Mouse (Mus musculus): ENCODE data around the gene Dip2a. TPM values are rescaled to one million over a fixed set of nuclear protein-coding genes. Genes with fewer than 3 reads are reported as not detected.

The Dip2a gene
- polyA plus RNA-seq (2015; fragmentation: Nextera tagmentation; extraction: Ambion mirVana), result 1.1 and 1.4 TPM in 2 replicates

DNA sequence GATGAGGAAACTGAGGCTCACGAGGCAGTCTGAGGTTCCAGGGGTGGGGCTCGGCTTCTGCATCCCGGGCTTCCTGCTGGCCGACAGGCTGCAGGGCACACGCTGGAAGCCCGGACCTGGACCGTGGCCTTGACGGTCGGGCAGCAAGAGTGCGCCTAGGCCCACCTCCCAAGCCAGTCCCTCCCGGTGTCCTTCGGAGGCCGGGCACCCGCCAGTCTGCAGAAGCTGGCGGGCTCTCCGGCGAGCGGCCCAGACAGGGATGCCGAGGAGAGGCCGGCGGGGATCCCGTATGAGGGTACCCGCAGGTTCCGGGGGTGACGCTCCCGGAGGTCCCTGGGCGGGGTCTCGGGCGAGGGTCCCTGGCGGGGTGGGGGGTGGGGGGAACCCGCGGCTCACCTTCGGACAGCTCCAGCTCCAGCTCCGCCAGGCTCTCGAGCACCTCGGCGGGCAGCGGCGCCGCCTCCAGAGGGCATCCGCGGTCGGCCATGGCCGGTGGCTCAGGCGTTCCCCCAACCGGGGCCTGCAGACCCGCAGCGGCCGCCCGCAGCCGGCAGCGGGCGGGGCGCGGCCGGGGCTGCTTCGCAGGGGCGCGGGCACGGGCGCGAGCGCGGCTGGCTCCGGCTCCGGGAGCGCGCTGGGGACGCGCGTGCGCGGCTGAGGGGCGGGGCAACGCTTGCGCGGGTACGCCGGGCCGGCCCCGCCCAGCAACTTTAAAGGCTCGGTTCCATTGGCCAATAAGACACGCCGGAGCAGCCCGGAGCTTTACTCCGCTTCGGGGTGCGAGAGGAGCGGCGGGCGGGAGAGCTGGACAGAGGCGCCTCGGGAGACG lies at the start of gene Dip2a:
Dip2a (minus strand) TSS at position 581 of the 829 bp plus-strand sequence.
- ATAC-seq (ENCODE audit: low read depth) (peak; percentile 93), DNase-seq (peak; percentile 90)
- Histone ChIP-seq H3K9me3 (replicated peaks) (no peaks in the 10 kb centered on the region), H3K27ac (peak within 1 kb of the TSS; percentile 63; the same call in 1 of the 2 replicates), H3K36me3 (peaks cover 8% of the 10 kb centered on the region), H3K27me3 (peaks cover 11% of the 10 kb centered on the region; the same call in 1 of the 2 replicates), H3K9ac (peak within 1 kb of the TSS; percentile 84), H3K4me1 (replicated peaks) (peaks cover 20% of the 10 kb centered on the region), H3K4me2 (peak within 1 kb of the TSS; percentile 98), H3K4me3 (replicated peaks) (peak within 1 kb of the TSS; percentile 82)
- under 1% methylated on average over 89 of the region's 94 CpGs for WGBS (ENCODE audit: insufficient replicate concordance)

- H3K27me3 ChIP-seq, result no peaks in the 10 kb centered on the region
- H3K27ac ChIP-seq, result no peak overlapping the region
- no peak overlapping the region for H3K9ac ChIP-seq
- DNase-seq (no peak), ATAC-seq (ENCODE audit: low read depth) (no peak)
- H3K36me3 ChIP-seq, result peaks cover 84% of the 10 kb centered on the region
- H3K4me2 ChIP-seq, result no peak overlapping the region
- no peaks in the 10 kb centered on the region for H3K4me1 ChIP-seq (replicated peaks)
- 93% methylated on average over 12 of the region's 12 CpGs for WGBS (ENCODE audit: insufficient replicate concordance)
- H3K9me3 ChIP-seq (replicated peaks), result no peaks in the 10 kb centered on the region
- H3K4me3 ChIP-seq (replicated peaks), result no peak overlapping the region
Observed at GRCm38 (mm10) chr10:76392596-76392995, 47.5 kb upstream of the Dip2a start.

DNA sequence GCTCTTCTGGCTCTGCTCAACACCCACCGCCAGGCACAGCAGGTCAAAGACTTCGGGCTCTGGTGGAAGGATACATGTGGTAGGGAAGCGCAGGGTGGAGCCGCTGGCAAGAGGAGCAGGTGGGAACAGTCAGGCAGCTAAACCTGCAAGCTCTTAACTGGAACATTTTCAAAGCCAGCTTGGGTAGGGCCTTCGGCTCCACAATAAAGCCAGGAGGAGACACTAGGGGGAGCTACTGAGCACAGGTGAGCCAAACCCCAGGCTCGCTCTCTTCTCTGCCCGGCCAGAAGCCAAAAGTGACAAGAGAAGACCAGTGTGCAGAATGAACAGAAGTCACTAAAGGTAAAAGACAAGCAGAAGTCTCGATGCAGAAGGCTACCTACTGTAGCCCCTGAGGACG lies 46.7 kb upstream of the Dip2a start:
- Histone ChIP-seq H3K9ac (no peak overlapping the region), H3K36me3 (peaks cover 83% of the 10 kb centered on the region), H3K4me3 (replicated peaks) (no peak overlapping the region), H3K4me2 (no peak overlapping the region), H3K9me3 (replicated peaks) (no peaks in the 10 kb centered on the region), H3K27me3 (no peaks in the 10 kb centered on the region), H3K4me1 (replicated peaks) (no peaks in the 10 kb centered on the region), H3K27ac (no peak overlapping the region)
- ATAC-seq (ENCODE audit: low read depth), result no peak
- WGBS (ENCODE audit: insufficient replicate concordance), result 88% methylated on average over 9 of the region's 9 CpGs
- no peak for DNase-seq

GRCm38 (mm10) chr10:76391166-76391565 lies 46.1 kb upstream of the Dip2a start:
- H3K27ac ChIP-seq, result no peak overlapping the region
- H3K27me3 ChIP-seq, result no peaks in the 10 kb centered on the region
- WGBS (ENCODE audit: insufficient replicate concordance), result 89% methylated on average over 9 of the region's 9 CpGs
- H3K4me3 ChIP-seq (replicated peaks), result no peak overlapping the region
- H3K36me3 ChIP-seq, result peaks cover 84% of the 10 kb centered on the region
- H3K4me2 ChIP-seq, result no peak overlapping the region
- no peak for DNase-seq
- no peak overlapping the region for H3K9ac ChIP-seq
- no peaks in the 10 kb centered on the region for H3K9me3 ChIP-seq (replicated peaks)
- H3K4me1 ChIP-seq (replicated peaks), result no peaks in the 10 kb centered on the region
- ATAC-seq (ENCODE audit: low read depth), result no peak

GRCm38 (mm10) chr10:76374981-76375380 lies 29.9 kb upstream of the Dip2a start:
- Histone ChIP-seq H3K4me3 (replicated peaks) (no peak overlapping the region), H3K27ac (no peak overlapping the region), H3K4me2 (no peak overlapping the region), H3K9ac (no peak overlapping the region), H3K9me3 (replicated peaks) (no peaks in the 10 kb centered on the region), H3K27me3 (no peaks in the 10 kb centered on the region), H3K36me3 (peaks cover 93% of the 10 kb centered on the region), H3K4me1 (replicated peaks) (no peaks in the 10 kb centered on the region)
- DNase-seq (no peak), ATAC-seq (ENCODE audit: low read depth) (no peak)
- 91% methylated on average over 18 of the region's 18 CpGs for WGBS (ENCODE audit: insufficient replicate concordance)

GRCm38 (mm10) chr10:76371736-76372135 lies 26.6 kb upstream of the Dip2a start:
- H3K27me3 ChIP-seq, result no peaks in the 10 kb centered on the region
- no peak overlapping the region for H3K4me2 ChIP-seq
- WGBS (ENCODE audit: insufficient replicate concordance), result 86% methylated on average over 3 of the region's 3 CpGs
- no peak for ATAC-seq (ENCODE audit: low read depth)
- peaks cover 93% of the 10 kb centered on the region for H3K36me3 ChIP-seq
- DNase-seq, result no peak
- no peak overlapping the region for H3K27ac ChIP-seq
- H3K4me1 ChIP-seq (replicated peaks), result no peaks in the 10 kb centered on the region
- H3K9ac ChIP-seq, result no peak overlapping the region
- H3K4me3 ChIP-seq (replicated peaks), result no peak overlapping the region
- no peaks in the 10 kb centered on the region for H3K9me3 ChIP-seq (replicated peaks)

- Histone ChIP-seq H3K36me3 (peaks cover 93% of the 10 kb centered on the region), H3K9ac (no peak overlapping the region)
- WGBS (ENCODE audit: insufficient replicate concordance), result 88% methylated on average over 13 of the region's 13 CpGs
Observed at GRCm38 (mm10) chr10:76368766-76369165, 23.7 kb upstream of the Dip2a start.

DNA sequence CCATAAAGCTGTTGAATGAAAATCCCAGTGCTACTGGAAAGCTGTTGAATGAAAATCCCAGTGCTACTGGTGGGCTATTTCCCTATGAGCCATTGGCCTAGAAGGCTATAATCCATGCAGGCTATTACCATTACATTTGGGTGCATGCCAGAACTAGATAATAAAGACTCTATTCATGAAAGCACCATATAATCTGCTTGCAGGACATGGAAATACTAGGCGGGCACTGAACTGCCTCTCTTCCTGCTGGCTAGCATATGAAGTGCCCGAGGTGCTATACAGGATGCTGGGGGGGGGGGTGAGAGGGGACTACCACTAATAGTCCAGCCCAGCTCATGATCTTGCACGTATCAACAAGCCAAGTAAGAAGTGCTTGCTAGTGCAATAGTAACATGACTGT lies 18.1 kb upstream of the Dip2a start:
- no peaks in the 10 kb centered on the region for H3K27me3 ChIP-seq
- DNase-seq (no peak), ATAC-seq (ENCODE audit: low read depth) (no peak)
- H3K36me3 ChIP-seq, result peaks cover 61% of the 10 kb centered on the region
- WGBS (ENCODE audit: insufficient replicate concordance), result 78% methylated on average over 3 of the region's 3 CpGs
- no peaks in the 10 kb centered on the region for H3K4me1 ChIP-seq (replicated peaks)
- H3K4me3 ChIP-seq (replicated peaks), result no peak overlapping the region
- no peak overlapping the region for H3K27ac ChIP-seq
- no peaks in the 10 kb centered on the region for H3K9me3 ChIP-seq (replicated peaks)
- no peak overlapping the region for H3K9ac ChIP-seq
- no peak overlapping the region for H3K4me2 ChIP-seq

More at GRCm38 (mm10) chr10:76368766-76369165, 23.7 kb upstream of the Dip2a start:
- Histone ChIP-seq H3K4me3 (replicated peaks) (no peak overlapping the region), H3K9me3 (replicated peaks) (no peaks in the 10 kb centered on the region), H3K4me2 (no peak overlapping the region), H3K4me1 (replicated peaks) (no peaks in the 10 kb centered on the region), H3K27me3 (no peaks in the 10 kb centered on the region), H3K27ac (no peak overlapping the region)
- DNase-seq (no peak), ATAC-seq (ENCODE audit: low read depth) (no peak)

GRCm38 (mm10) chr10:76358468-76358867 lies 13.4 kb upstream of the Dip2a start:
- Histone ChIP-seq H3K9ac (no peak overlapping the region), H3K4me2 (no peak overlapping the region), H3K36me3 (peaks cover 64% of the 10 kb centered on the region), H3K9me3 (replicated peaks) (no peaks in the 10 kb centered on the region), H3K27me3 (no peaks in the 10 kb centered on the region), H3K4me3 (replicated peaks) (no peak overlapping the region), H3K27ac (no peak overlapping the region), H3K4me1 (replicated peaks) (no peaks in the 10 kb centered on the region)
- DNase-seq, result no peak
- no peak for ATAC-seq (ENCODE audit: low read depth)
- WGBS (ENCODE audit: insufficient replicate concordance), result 73% methylated on average over 5 of the region's 5 CpGs

GRCm38 (mm10) chr10:76357286-76357875 lies 12.3 kb upstream of the Dip2a start:
- H3K9ac ChIP-seq, result no peak overlapping the region
- no peak overlapping the region for H3K4me2 ChIP-seq
- H3K4me3 ChIP-seq (replicated peaks), result no peak overlapping the region
- no peaks in the 10 kb centered on the region for H3K27me3 ChIP-seq
- DNase-seq, result no peak
- no peaks in the 10 kb centered on the region for H3K9me3 ChIP-seq (replicated peaks)
- no peak for ATAC-seq (ENCODE audit: low read depth)
- peaks cover 66% of the 10 kb centered on the region for H3K36me3 ChIP-seq
- H3K4me1 ChIP-seq (replicated peaks), result no peaks in the 10 kb centered on the region
- 83% methylated on average over 8 of the region's 8 CpGs for WGBS (ENCODE audit: insufficient replicate concordance)
- no peak overlapping the region for H3K27ac ChIP-seq

DNA sequence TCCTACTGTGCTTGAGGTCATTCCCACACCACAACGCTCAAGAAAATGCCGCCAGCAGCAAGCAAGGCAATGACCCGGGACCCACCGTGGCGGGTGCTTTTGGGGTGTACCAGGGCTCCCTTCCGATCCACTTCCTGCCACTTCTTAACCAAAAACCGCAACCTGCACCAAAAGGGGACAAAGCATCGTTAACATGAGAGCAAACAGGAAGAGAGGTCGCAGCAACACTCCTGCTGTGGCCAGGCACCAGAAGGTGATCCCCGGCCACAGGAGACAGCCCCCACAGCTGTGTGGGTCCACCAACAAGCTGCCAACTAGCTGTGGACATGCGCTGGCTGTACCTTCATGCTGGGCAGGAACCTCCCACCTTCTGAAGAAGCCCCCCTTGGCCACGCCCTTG lies 9.9 kb upstream of the Dip2a start:
- Histone ChIP-seq H3K4me2 (no peak overlapping the region), H3K4me3 (replicated peaks) (no peak overlapping the region), H3K4me1 (replicated peaks) (no peaks in the 10 kb centered on the region), H3K9me3 (replicated peaks) (no peaks in the 10 kb centered on the region), H3K27ac (no peak overlapping the region), H3K27me3 (no peaks in the 10 kb centered on the region), H3K9ac (no peak overlapping the region), H3K36me3 (peaks cover 85% of the 10 kb centered on the region)
- WGBS (ENCODE audit: insufficient replicate concordance), result 72% methylated on average over 12 of the region's 12 CpGs
- ATAC-seq (ENCODE audit: low read depth) (no peak), DNase-seq (no peak)

Measured in liver, embryonic 13.5 days (tissue).